In genomic region chr13:113045458-113046110, GRCm38 (mm10) we compare ENCODE assay signal across 9 mouse cellular contexts. TPM values are rescaled to one million over a fixed set of nuclear protein-coding genes. Genes with fewer than 3 reads are reported as not detected.
A peak's percentile ranks its signal among the peaks of the same experiment; 100 is the strongest.
DNase-seq lines count a peak whose midpoint lies in the region; ATAC-seq and TF ChIP-seq lines count a peak whose summit lies in the region.
"Had no signal": no experiment of that assay in that cellular context is flagged by ENCODE, and none has a peak within 500 bp of the region (broad histone marks: within the 10 kb centered on the region; RNA-seq: fewer than 3 reads in every experiment).

No protein-coding gene starts in this region.

- peak overlapping the region; percentile 65 for H3K4me2 ChIP-seq in heart, postnatal 0 days (ENCODE audit: low read depth, low read length)

- peak overlapping the region; percentile 67 for H3K9ac ChIP-seq in heart, adult 2 months (ENCODE audit: low read depth, low read length)
- peak overlapping the region; percentile 54 for H3K9ac ChIP-seq in heart, postnatal 0 days (replicated peaks; ENCODE audit: low read depth, low read length)

- no peaks in the 10 kb centered on the region; the same call in 1 of the 2 replicates for H3K36me3 ChIP-seq in heart, adult 2 months (ENCODE audit: control insufficient read depth, insufficient read depth, low read length)
- H3K36me3 ChIP-seq in heart, postnatal 0 days (replicated peaks; ENCODE audit: control insufficient read depth, insufficient read depth, low read length) = 0 out of 2 replicates have a peak, but pooled peaks cover 4% of the 10 kb centered on the region

- TF ChIP-seq EP300 in heart, adult 2 months (IDR thresholded peaks at IDR 0.05; ENCODE audit: insufficient read depth, low read depth, low read length) = no peak
- TF ChIP-seq EP300 in heart, postnatal 0 days (IDR thresholded peaks at IDR 0.05; ENCODE audit: low read depth) = no peak

- no peak for ATAC-seq in heart, postnatal 0 days (ENCODE audit: insufficient read depth, low read depth)
- ATAC-seq in monocyte, adult 5-6 weeks (replicated peaks; ENCODE audit: insufficient number of reproducible peaks, low FRiP score, low TSS enrichment, poor library complexity, severe bottlenecking) = no peak
- no peak for ATAC-seq in activated CD4-positive, CD25-positive, alpha-beta regulatory T cell, adult 4 months

- no peaks in the 10 kb centered on the region; the same call in none of the 2 replicates for H3K4me1 ChIP-seq in heart, adult 2 months (ENCODE audit: control insufficient read depth, insufficient read depth, low read length)
- 0 out of 2 replicates have a peak, but pooled peaks cover 7% of the 10 kb centered on the region for H3K4me1 ChIP-seq in heart, postnatal 0 days (ENCODE audit: control insufficient read depth, insufficient read depth)

- 7% methylated on average over 18 of the region's 18 CpGs for WGBS in heart, adult 2 months
- WGBS in heart, postnatal 0 days = 7% methylated on average over 18 of the region's 18 CpGs

- TF ChIP-seq CTCF in heart, adult 2 months (IDR thresholded peaks at IDR 0.05) = no peak
- TF ChIP-seq CTCF in heart, postnatal 0 days (IDR thresholded peaks at IDR 0.05; ENCODE audit: low read depth) = no peak

- peak overlapping the region; percentile 49 for H3K27ac ChIP-seq in heart, adult 2 months
- H3K27ac ChIP-seq in heart, postnatal 0 days (ENCODE audit: low read depth) = peak overlapping the region; percentile 60

- no peak for TF ChIP-seq POLR2A in heart, adult 2 months (IDR thresholded peaks at IDR 0.05; ENCODE audit: insufficient read depth, low read depth, low read length)

- DNase-seq in heart, adult 2 months = no peak
- DNase-seq in heart, adult 9 months (ENCODE audit: low spot score in 2 of 2) = no peak
- peak; percentile 32 for DNase-seq in adipocyte (ENCODE audit: low spot score)
- no peak for DNase-seq in heart, postnatal 0 days (ENCODE audit: low spot score)
- peak; percentile 37 for DNase-seq in mesoderm, embryonic 11.5 days (ENCODE audit: low read depth, low spot score)
- DNase-seq in ovary, postnatal 36 days (ENCODE audit: low spot score) = no peak
- DNase-seq: cerebellum, adult 9-11 months had no signal

- no peaks in the 10 kb centered on the region for H3K79me2 ChIP-seq in heart, adult 2 months (replicated peaks; ENCODE audit: control insufficient read depth, insufficient read depth, low read length)

- H3K4me3 ChIP-seq in heart, adult 2 months = peak overlapping the region; percentile 43
- H3K4me3 ChIP-seq in heart, postnatal 0 days (ENCODE audit: low read depth, low read length) = peak overlapping the region; percentile 61

- intact Hi-C loops in heart, adult 2 months (cut with DNase I) = loop anchor here (5.0 to 10.0 kb wide), 3 partner anchors 92 to 569 kb away; partner anchors contain the start of gene Snx18

- no peaks in the 10 kb centered on the region for H3K9me3 ChIP-seq in heart, postnatal 0 days (replicated peaks; ENCODE audit: control insufficient read depth, low read length)

- no peaks in the 10 kb centered on the region for H3K27me3 ChIP-seq in heart, adult 2 months (ENCODE audit: control insufficient read depth, insufficient read depth, low read length)
- H3K27me3 ChIP-seq in heart, postnatal 0 days (ENCODE audit: control insufficient read depth, insufficient read depth, low read length) = no peaks in the 10 kb centered on the region

RNA-seq across cellular contexts. Expression of gene Gpx8, which starts 0.6 kb away (rescaled TPM):
- 10 to 100 TPM; 37.1 to 37.9 TPM for total RNA-seq in heart, adult 2 months (2021)
- polyA plus RNA-seq in heart, adult 2 months (2012; rRNA removed) = 9.5 and 16.9 TPM in 2 replicates
- 26.8 and 32.3 TPM in 2 replicates for total RNA-seq in heart, postnatal 0 days (2014; rRNA removed; ENCODE audit: low replicate concordance)
- 100 and 109 TPM in 2 replicates for polyA plus RNA-seq in heart, postnatal 0 days (2015; fragmentation: Nextera tagmentation; extraction: Ambion mirVana)
- 8.4 to 18.8 TPM (median 16.9 TPM) in 3 replicates for total RNA-seq in monocyte, adult 5-6 weeks (2017)
- polyA plus RNA-seq in activated CD4-positive, CD25-positive, alpha-beta regulatory T cell, adult 4 months (2017; shearing (Covaris generic)) = not detected

RNA-seq across cellular contexts. Expression of gene Cdc20b, which starts 10.7 kb away (rescaled TPM):
- total RNA-seq in heart, adult 2 months (2021) = not detected
- 0.14 TPM in 1 of 2 replicates, not detected in the other for polyA plus RNA-seq in heart, adult 2 months (2012; rRNA removed)
- not detected in 2 replicates for total RNA-seq in heart, postnatal 0 days (2014; rRNA removed; ENCODE audit: low replicate concordance)
- polyA plus RNA-seq in heart, postnatal 0 days (2015; fragmentation: Nextera tagmentation; extraction: Ambion mirVana) = not detected in 2 replicates
- 1.0 to 11.5 TPM (median 6.1 TPM) in 3 replicates for total RNA-seq in monocyte, adult 5-6 weeks (2017)
- under 1 TPM in 1 of 2 experiments, not detected in 1; 0.25 TPM for polyA plus RNA-seq in activated CD4-positive, CD25-positive, alpha-beta regulatory T cell, adult 4 months (2017; shearing (Covaris generic))

RNA-seq across cellular contexts. Expression of gene Mcidas, which starts 51.9 kb away (rescaled TPM):
- total RNA-seq in heart, adult 2 months (2021) = not detected
- polyA plus RNA-seq in heart, adult 2 months (2012; rRNA removed) = 0.12 TPM in 1 of 2 replicates, not detected in the other
- not detected in 2 replicates for total RNA-seq in heart, postnatal 0 days (2014; rRNA removed; ENCODE audit: low replicate concordance)
- polyA plus RNA-seq in heart, postnatal 0 days (2015; fragmentation: Nextera tagmentation; extraction: Ambion mirVana) = 0.08 TPM in 1 of 2 replicates, not detected in the other
- total RNA-seq in monocyte, adult 5-6 weeks (2017) = not detected in 3 replicates
- polyA plus RNA-seq in activated CD4-positive, CD25-positive, alpha-beta regulatory T cell, adult 4 months (2017; shearing (Covaris generic)) = under 1 TPM in 1 of 2 experiments, not detected in 1; 0.13 TPM

RNA-seq across cellular contexts. Expression of gene Gzma, which starts 55.2 kb away (rescaled TPM):
- total RNA-seq in heart, adult 2 months (2021) = 1 to 10 TPM in 1 of 2 experiments, under 1 TPM in 1; 0.86 to 1.1 TPM
- polyA plus RNA-seq in heart, adult 2 months (2012; rRNA removed) = 0.97 and 2.3 TPM in 2 replicates
- 12.4 TPM in 1 of 2 replicates, not detected in the other for total RNA-seq in heart, postnatal 0 days (2014; rRNA removed; ENCODE audit: low replicate concordance)
- polyA plus RNA-seq in heart, postnatal 0 days (2015; fragmentation: Nextera tagmentation; extraction: Ambion mirVana) = 0.31 and 0.36 TPM in 2 replicates
- total RNA-seq in monocyte, adult 5-6 weeks (2017) = 4,041 to 9,842 TPM (median 4,610 TPM) in 3 replicates
- polyA plus RNA-seq in activated CD4-positive, CD25-positive, alpha-beta regulatory T cell, adult 4 months (2017; shearing (Covaris generic)) = 1 to 10 TPM; 3.3 to 6.7 TPM

RNA-seq across cellular contexts. Expression of gene Ccno, which starts 58.0 kb away (rescaled TPM):
- under 1 TPM in 1 of 2 experiments, not detected in 1; 0.47 TPM for total RNA-seq in heart, adult 2 months (2021)
- polyA plus RNA-seq in heart, adult 2 months (2012; rRNA removed) = 0.35 and 0.51 TPM in 2 replicates
- 0.23 TPM in 1 of 2 replicates, not detected in the other for total RNA-seq in heart, postnatal 0 days (2014; rRNA removed; ENCODE audit: low replicate concordance)
- polyA plus RNA-seq in heart, postnatal 0 days (2015; fragmentation: Nextera tagmentation; extraction: Ambion mirVana) = 0.14 and 0.29 TPM in 2 replicates
- total RNA-seq in monocyte, adult 5-6 weeks (2017) = 0.48 to 1.8 TPM (median 0.49 TPM) in 3 replicates
- polyA plus RNA-seq in activated CD4-positive, CD25-positive, alpha-beta regulatory T cell, adult 4 months (2017; shearing (Covaris generic)) = not detected

Comparison
In these comparisons a context has a peak if more than half of its experiments do, and no peak if none do; other contexts are left out.
1. DNase-seq: peak in adipocyte (single experiment) and mesoderm, embryonic 11.5 days (single experiment); none in heart, adult 2 months (0 of 2), heart, adult 9 months (0 of 2), heart, postnatal 0 days (single experiment) and ovary, postnatal 36 days (single experiment).